Mouse (Mus musculus) retina, embryonic 14.5 days (tissue): Measurements from ENCODE around the gene Ube2j2.

Source experiments
- DNase-seq: peaks from one replicate; pipeline ENCODE4 v3.0.0-alpha.2; 2015; ENCODE audit warnings: low spot score

Gene Ube2j2

DNA sequence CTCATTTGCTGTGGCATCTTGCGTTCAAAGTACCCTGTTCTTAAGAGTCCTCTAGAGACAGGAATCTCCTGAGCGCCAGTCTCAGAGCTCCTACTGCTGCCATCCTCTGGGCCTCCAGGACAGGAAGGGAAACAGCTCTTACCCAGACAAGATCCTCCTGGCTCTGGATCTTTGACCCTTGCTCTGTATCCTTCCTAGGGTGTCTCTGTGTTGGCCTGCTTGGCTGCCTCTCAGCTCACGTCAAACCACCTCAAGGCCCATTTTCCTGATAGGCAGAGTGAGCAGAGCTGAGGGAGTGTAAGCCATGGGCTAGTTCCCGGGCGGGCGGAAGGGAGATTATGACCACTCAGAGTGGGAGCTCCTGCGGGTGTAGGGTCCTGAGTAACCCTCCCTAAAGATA lies 19.5 kb downstream of the Ube2j2 start:
- DNase-seq = no peak

DNA sequence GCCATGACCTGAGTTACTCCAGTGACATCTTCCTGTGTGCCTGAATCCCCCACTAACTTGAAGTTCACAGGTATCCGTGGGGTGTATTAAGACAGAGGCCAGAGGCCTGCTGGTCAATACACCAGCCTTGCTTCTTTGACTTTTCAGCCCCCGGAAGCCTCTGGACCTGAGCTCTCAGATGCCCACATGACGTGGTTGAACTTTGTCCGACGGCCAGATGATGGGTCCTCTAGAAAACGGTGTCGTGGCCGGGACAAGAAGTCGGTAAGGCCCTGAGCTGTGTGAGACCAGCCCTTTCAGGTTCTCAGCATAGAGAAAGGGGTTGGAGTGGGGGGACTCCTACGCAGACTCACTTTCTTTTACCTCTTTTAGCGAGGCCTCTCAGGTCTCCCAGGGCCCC lies 20.8 kb downstream of the Ube2j2 start:
- no peak for DNase-seq

GRCm38 (mm10) chr4:155969043-155969653 lies 25.5 kb downstream of the Ube2j2 start:
- no peak for DNase-seq

GRCm38 (mm10) chr4:155970286-155970685 lies 26.7 kb downstream of the Ube2j2 start:
- no peak for DNase-seq

DNA sequence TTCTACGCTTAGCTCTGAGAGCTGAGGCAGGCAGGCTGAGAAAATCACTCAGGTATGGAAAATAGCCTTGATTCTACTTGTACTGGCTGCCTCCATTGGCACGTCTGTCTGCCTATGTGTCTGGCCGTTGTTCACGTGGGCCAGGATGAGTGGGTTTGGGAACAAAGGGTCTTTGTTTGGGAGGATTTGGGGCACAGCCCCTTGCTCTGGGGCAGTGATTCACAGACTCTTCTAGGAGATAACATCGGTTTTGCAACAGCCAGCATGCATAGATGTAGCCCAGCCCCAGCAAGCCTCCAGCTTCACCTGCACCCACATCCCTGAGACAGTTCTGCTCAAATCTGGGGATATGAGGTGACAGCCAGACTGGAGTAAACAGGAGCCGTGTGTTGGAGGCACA lies 29.0 kb downstream of the Ube2j2 start:
- no peak for DNase-seq

DNA sequence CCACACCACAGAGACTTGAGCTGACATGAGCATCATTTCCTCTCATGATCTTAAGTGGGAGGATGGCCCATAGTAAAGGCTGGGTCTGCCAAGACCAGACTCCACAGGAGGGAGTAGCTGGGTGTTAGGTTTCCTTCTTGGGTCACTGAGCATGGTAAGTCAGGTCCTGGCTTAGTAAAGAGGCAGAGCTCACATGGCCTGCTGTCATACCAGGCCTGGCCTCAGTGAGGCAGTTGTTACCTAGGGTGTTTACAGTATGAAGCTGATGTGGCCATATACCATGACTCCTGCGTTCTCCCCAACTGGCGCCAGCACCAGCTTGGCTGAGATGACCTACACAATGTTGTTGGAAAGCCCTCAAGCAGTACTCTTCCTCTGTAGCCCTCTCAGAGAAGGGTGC lies 29.6 kb downstream of the Ube2j2 start:
- DNase-seq = no peak

- DNase-seq = no peak
Measured at GRCm38 (mm10) chr4:155981436-155982082, 37.9 kb downstream of the Ube2j2 start.

- no peak for DNase-seq
Measured at GRCm38 (mm10) chr4:155983788-155984187, 40.2 kb downstream of the Ube2j2 start.

- DNase-seq = no peak
Measured at GRCm38 (mm10) chr4:155991211-155991907, 47.7 kb downstream of the Ube2j2 start.

DNA sequence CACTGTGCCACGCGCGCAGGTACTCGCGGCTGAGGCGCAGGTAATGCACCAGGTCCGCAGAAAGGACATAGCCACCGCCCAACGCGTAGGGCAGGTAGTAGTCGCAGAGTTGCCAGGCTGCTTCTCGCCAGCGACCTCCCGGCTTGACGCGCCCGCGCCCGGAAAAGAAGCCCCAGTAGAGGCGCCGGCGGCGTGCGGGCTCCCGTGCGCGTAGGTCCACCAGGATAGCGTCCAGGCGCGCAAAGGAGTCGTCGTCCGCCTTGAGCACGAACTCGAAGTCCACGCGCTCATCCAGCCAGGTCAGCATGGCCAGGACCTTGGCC lies 48.2 kb downstream of the Ube2j2 start:
- DNase-seq = no peak

DNA sequence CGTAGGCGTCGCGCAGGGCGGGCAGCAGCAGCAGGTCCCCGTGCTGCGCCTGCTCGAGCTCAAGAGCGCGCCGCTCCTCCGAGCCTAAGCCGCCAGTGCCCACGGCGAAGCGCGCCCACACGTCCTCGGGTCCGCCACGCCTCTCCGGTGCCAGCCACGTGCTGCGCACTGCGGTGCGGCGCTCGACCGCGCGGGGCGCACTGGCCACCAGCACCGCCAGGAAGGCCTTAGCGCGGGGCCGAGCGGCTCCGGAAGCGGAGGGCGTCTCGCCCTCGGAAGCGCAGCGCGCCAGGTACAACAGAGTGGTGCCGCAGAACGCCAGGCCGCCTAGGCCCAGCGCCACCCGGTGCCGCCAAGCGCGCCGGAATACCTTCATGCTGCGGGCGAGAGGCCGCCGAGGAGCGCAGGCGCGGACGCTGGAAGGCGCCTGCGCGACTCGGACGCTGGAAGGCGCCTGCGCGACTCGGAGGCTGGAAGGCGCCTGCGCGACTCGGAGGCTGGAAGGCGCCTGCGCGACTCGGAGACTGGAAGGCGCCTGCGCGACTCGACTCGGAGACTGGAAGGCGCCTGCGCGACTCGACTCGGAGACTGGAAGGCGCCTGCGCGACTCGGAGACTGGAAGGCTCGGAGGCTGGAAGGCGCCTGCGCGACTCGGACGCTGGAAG lies 48.7 kb downstream of the Ube2j2 start, which contains the start of the genes B3galt6 and Sdf4:
TSS of gene B3galt6 (minus strand) at position 409 of the 665 bp plus-strand sequence.
TSS of gene Sdf4 (plus strand) at position 632 of the 665 bp plus-strand sequence.
- peak; percentile 91 for DNase-seq

DNA sequence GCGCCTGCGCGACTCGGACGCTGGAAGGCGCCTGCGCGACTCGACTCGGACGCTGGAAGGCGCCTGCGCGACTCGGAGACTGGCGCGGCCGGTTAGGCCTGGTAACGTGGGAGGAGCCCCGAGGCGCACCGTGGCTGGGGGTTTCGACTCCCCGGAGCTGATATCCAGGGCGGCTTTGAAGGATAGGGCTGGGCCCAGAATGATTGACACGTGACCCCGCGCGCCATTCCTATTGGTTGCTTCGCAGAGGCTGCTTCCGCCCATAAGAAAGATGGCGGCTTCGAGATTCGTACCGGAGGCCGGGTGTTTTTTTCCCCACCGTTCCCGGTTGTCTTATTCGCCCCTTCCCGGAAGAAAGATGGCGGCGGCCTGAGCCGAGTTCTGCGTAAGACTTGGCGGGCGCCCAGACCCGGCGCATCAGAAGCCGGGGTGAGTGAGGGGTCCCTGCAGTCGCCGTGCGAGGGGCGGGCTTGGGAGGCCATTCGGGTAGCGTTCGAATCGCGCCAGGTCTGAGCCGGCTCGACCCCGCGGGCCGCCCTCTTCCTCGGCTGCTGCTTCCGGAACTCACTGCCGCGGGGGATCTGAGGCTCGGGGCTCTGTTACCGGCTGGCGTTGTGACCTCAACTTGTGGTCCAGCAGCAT lies 49.4 kb downstream of the Ube2j2 start:
- DNase-seq = peak; percentile 97

GRCm38 (mm10) chr4:155993606-155994005 lies 50.0 kb downstream of the Ube2j2 start:
- DNase-seq = no peak

DNA sequence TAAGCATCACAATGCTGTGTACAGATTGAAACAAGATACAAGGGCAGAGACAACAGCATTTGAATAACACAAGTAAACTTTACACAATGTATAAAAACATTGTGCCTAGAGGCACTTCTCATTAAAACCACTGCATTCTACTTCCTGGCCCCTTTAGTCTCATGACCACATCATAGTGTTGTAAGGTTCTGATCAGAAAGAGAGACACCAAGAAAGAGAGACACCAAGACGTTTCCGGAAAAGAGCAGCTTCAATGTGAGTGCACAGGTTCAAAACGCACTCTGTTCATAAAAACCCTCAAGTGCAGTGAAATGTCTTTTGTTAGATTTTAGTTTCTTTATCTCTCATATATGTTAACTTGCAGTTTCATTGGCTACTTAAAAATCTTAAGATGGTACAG lies 60.5 kb downstream of the Ube2j2 start:
- no peak for DNase-seq

GRCm38 (mm10) chr4:156008369-156008768 lies 64.7 kb downstream of the Ube2j2 start:
- no peak for DNase-seq
